Mouse (Mus musculus): ENCODE measurements at regions not wholly inside any gene's neighbourhood (a gene's known extent, or its start where the extent isn't known, plus 50 kb on each side); places are given as distances from the start of the nearest gene placed in this dataset.

- no peak for DNase-seq (ENCODE audit: low spot score)
- Histone ChIP-seq H3K27ac (ENCODE audit: low read depth, low read length) (no peak overlapping the region), H3K4me3 (ENCODE audit: low read depth, low read length) (no peak overlapping the region), H3K27me3 (ENCODE audit: control insufficient read depth, insufficient read depth, low read length) (no peaks in the 10 kb centered on the region), H3K9ac (ENCODE audit: low read length) (no peak overlapping the region), H3K9me3 (ENCODE audit: control insufficient read depth, low read length) (no peaks in the 10 kb centered on the region), H3K36me3 (ENCODE audit: control insufficient read depth, insufficient read depth, low read length) (no peaks in the 10 kb centered on the region), H3K4me2 (ENCODE audit: low read depth, low read length, severe bottlenecking) (no peak overlapping the region), H3K4me1 (replicated peaks; ENCODE audit: control insufficient read depth, insufficient read depth, low read length) (no peaks in the 10 kb centered on the region)
- ATAC-seq (replicated peaks; ENCODE audit: low FRiP score), result no peak
- 86% methylated on average over 3 of the region's 3 CpGs for WGBS
Measured at GRCm38 (mm10) chr14:108334879-108335278, 579.1 kb downstream of the Slitrk1 start.

DNA sequence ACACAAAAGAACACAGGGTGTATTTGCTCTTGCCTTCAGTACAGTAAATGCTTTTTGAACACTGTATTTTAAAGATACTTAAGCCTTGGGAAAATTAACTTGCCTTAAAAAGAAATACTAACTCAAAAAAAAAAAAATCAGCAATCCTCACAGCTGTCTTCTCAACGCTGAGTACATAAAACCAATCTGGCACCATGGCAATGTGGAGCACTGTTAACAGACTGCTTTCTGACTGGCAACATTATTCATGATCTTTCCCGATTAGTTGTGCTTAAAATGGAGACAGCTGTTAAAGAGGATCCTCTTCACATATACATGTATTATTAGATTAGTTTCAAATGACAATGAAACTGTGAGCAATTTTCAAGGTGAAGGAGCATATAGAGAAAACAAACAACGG is 587.5 kb downstream of the Slitrk1 start:
- 76% methylated on average over 3 of the region's 3 CpGs for WGBS
- ATAC-seq (replicated peaks; ENCODE audit: low FRiP score) (no peak), DNase-seq (ENCODE audit: low spot score) (no peak)
- no peak overlapping the region for H3K4me2 ChIP-seq (ENCODE audit: low read depth, low read length, severe bottlenecking)
- H3K9ac ChIP-seq (ENCODE audit: low read length), result no peak overlapping the region
- no peak overlapping the region for H3K27ac ChIP-seq (ENCODE audit: low read depth, low read length)
- H3K9me3 ChIP-seq (ENCODE audit: control insufficient read depth, low read length), result no peaks in the 10 kb centered on the region
- H3K4me1 ChIP-seq (replicated peaks; ENCODE audit: control insufficient read depth, insufficient read depth, low read length), result no peaks in the 10 kb centered on the region
- H3K36me3 ChIP-seq (ENCODE audit: control insufficient read depth, insufficient read depth, low read length), result no peaks in the 10 kb centered on the region
- no peak overlapping the region for H3K4me3 ChIP-seq (ENCODE audit: low read depth, low read length)
- no peaks in the 10 kb centered on the region for H3K27me3 ChIP-seq (ENCODE audit: control insufficient read depth, insufficient read depth, low read length)

GRCm38 (mm10) chr14:108323364-108324037 is 590.5 kb downstream of the Slitrk1 start:
- WGBS, result 100% methylated on average over 1 of the region's 1 CpGs
- no peak overlapping the region for H3K27ac ChIP-seq (ENCODE audit: low read depth, low read length)
- no peak overlapping the region for H3K4me2 ChIP-seq (ENCODE audit: low read depth, low read length, severe bottlenecking)
- H3K27me3 ChIP-seq (ENCODE audit: control insufficient read depth, insufficient read depth, low read length), result no peaks in the 10 kb centered on the region
- H3K4me3 ChIP-seq (ENCODE audit: low read depth, low read length), result no peak overlapping the region
- no peaks in the 10 kb centered on the region for H3K9me3 ChIP-seq (ENCODE audit: control insufficient read depth, low read length)
- H3K36me3 ChIP-seq (ENCODE audit: control insufficient read depth, insufficient read depth, low read length), result no peaks in the 10 kb centered on the region
- ATAC-seq (replicated peaks; ENCODE audit: low FRiP score) (no peak), DNase-seq (ENCODE audit: low spot score) (no peak)
- H3K4me1 ChIP-seq (replicated peaks; ENCODE audit: control insufficient read depth, insufficient read depth, low read length), result no peaks in the 10 kb centered on the region
- no peak overlapping the region for H3K9ac ChIP-seq (ENCODE audit: low read length)

DNA sequence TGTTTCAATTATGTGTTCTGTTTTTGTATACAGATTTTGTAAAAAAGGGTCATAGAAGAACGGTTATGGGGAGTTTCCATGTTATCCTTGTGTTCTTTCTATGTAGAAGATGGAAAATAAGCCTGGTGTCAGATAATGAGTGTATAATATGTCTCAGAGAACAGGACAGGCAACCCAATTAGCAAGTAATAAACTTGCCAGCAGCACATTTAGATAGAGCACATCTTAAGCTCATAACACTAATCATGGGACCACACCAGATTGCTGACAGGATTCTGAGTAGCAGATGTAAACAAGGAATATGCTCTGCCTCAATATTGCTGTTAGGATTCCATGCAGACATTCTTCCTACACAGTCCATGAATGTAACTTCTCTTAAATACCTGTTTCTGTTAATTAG is 606.3 kb downstream of the Slitrk1 start:
- DNase-seq (ENCODE audit: low spot score) (no peak), ATAC-seq (replicated peaks; ENCODE audit: low FRiP score) (no peak)
- H3K9ac ChIP-seq (ENCODE audit: low read length), result no peak overlapping the region
- H3K4me1 ChIP-seq (replicated peaks; ENCODE audit: control insufficient read depth, insufficient read depth, low read length), result no peaks in the 10 kb centered on the region
- no peak overlapping the region for H3K27ac ChIP-seq (ENCODE audit: low read depth, low read length)
- H3K4me2 ChIP-seq (ENCODE audit: low read depth, low read length, severe bottlenecking), result no peak overlapping the region
- H3K27me3 ChIP-seq (ENCODE audit: control insufficient read depth, insufficient read depth, low read length), result no peaks in the 10 kb centered on the region
- H3K4me3 ChIP-seq (ENCODE audit: low read depth, low read length), result no peak overlapping the region
- H3K36me3 ChIP-seq (ENCODE audit: control insufficient read depth, insufficient read depth, low read length), result no peaks in the 10 kb centered on the region
- 87% methylated on average over 1 of the region's 1 CpGs for WGBS
- no peaks in the 10 kb centered on the region for H3K9me3 ChIP-seq (ENCODE audit: control insufficient read depth, low read length)

- H3K27ac ChIP-seq (ENCODE audit: low read depth, low read length), result no peak overlapping the region
- H3K4me2 ChIP-seq (ENCODE audit: low read depth, low read length, severe bottlenecking), result no peak overlapping the region
- DNase-seq (ENCODE audit: low spot score) (no peak), ATAC-seq (replicated peaks; ENCODE audit: low FRiP score) (no peak)
- H3K4me3 ChIP-seq (ENCODE audit: low read depth, low read length), result no peak overlapping the region
- H3K36me3 ChIP-seq (ENCODE audit: control insufficient read depth, insufficient read depth, low read length), result no peaks in the 10 kb centered on the region
- no peaks in the 10 kb centered on the region for H3K9me3 ChIP-seq (ENCODE audit: control insufficient read depth, low read length)
- no peak overlapping the region for H3K9ac ChIP-seq (ENCODE audit: low read length)
- 95% methylated on average over 3 of the region's 3 CpGs for WGBS
- no peaks in the 10 kb centered on the region for H3K4me1 ChIP-seq (replicated peaks; ENCODE audit: control insufficient read depth, insufficient read depth, low read length)
- H3K27me3 ChIP-seq (ENCODE audit: control insufficient read depth, insufficient read depth, low read length), result no peaks in the 10 kb centered on the region
Measured at GRCm38 (mm10) chr14:108279630-108280029, 634.3 kb downstream of the Slitrk1 start.

- Histone ChIP-seq H3K4me2 (ENCODE audit: low read depth, low read length, severe bottlenecking) (no peak overlapping the region), H3K27ac (ENCODE audit: low read depth, low read length) (no peak overlapping the region), H3K4me1 (replicated peaks; ENCODE audit: control insufficient read depth, insufficient read depth, low read length) (no peaks in the 10 kb centered on the region), H3K4me3 (ENCODE audit: low read depth, low read length) (no peak overlapping the region), H3K9ac (ENCODE audit: low read length) (no peak overlapping the region), H3K9me3 (ENCODE audit: control insufficient read depth, low read length) (no peaks in the 10 kb centered on the region), H3K27me3 (ENCODE audit: control insufficient read depth, insufficient read depth, low read length) (no peaks in the 10 kb centered on the region), H3K36me3 (ENCODE audit: control insufficient read depth, insufficient read depth, low read length) (no peaks in the 10 kb centered on the region)
- WGBS, result 54% methylated on average over 1 of the region's 1 CpGs
- DNase-seq (ENCODE audit: low spot score) (no peak), ATAC-seq (replicated peaks; ENCODE audit: low FRiP score) (no peak)
Measured at GRCm38 (mm10) chr14:108261083-108261482, 652.9 kb downstream of the Slitrk1 start.

- Histone ChIP-seq H3K27ac (ENCODE audit: low read depth, low read length) (no peak overlapping the region), H3K4me1 (replicated peaks; ENCODE audit: control insufficient read depth, insufficient read depth, low read length) (no peaks in the 10 kb centered on the region), H3K9ac (ENCODE audit: low read length) (no peak overlapping the region), H3K36me3 (ENCODE audit: control insufficient read depth, insufficient read depth, low read length) (no peaks in the 10 kb centered on the region), H3K9me3 (ENCODE audit: control insufficient read depth, low read length) (no peaks in the 10 kb centered on the region), H3K4me2 (ENCODE audit: low read depth, low read length, severe bottlenecking) (no peak overlapping the region), H3K4me3 (ENCODE audit: low read depth, low read length) (no peak overlapping the region), H3K27me3 (ENCODE audit: control insufficient read depth, insufficient read depth, low read length) (no peaks in the 10 kb centered on the region)
- no peak for DNase-seq (ENCODE audit: low spot score)
- WGBS, result 80% methylated on average over 8 of the region's 8 CpGs
- ATAC-seq (replicated peaks; ENCODE audit: low FRiP score), result no peak
Measured at GRCm38 (mm10) chr14:108247365-108247764, 666.6 kb downstream of the Slitrk1 start.

- Histone ChIP-seq H3K36me3 (ENCODE audit: control insufficient read depth, insufficient read depth, low read length) (no peaks in the 10 kb centered on the region), H3K4me1 (replicated peaks; ENCODE audit: control insufficient read depth, insufficient read depth, low read length) (no peaks in the 10 kb centered on the region), H3K27ac (ENCODE audit: low read depth, low read length) (no peak overlapping the region), H3K4me2 (ENCODE audit: low read depth, low read length, severe bottlenecking) (no peak overlapping the region), H3K9me3 (ENCODE audit: control insufficient read depth, low read length) (no peaks in the 10 kb centered on the region), H3K9ac (ENCODE audit: low read length) (no peak overlapping the region), H3K4me3 (ENCODE audit: low read depth, low read length) (no peak overlapping the region), H3K27me3 (ENCODE audit: control insufficient read depth, insufficient read depth, low read length) (no peaks in the 10 kb centered on the region)
- DNase-seq (ENCODE audit: low spot score) (no peak), ATAC-seq (replicated peaks; ENCODE audit: low FRiP score) (no peak)
- 85% methylated on average over 2 of the region's 2 CpGs for WGBS
Measured at GRCm38 (mm10) chr14:108225483-108226124, 688.4 kb downstream of the Slitrk1 start.

- no peak overlapping the region for H3K4me2 ChIP-seq (ENCODE audit: low read depth, low read length, severe bottlenecking)
- DNase-seq (ENCODE audit: low spot score) (no peak), ATAC-seq (replicated peaks; ENCODE audit: low FRiP score) (no peak)
- no peaks in the 10 kb centered on the region for H3K27me3 ChIP-seq (ENCODE audit: control insufficient read depth, insufficient read depth, low read length)
- no peaks in the 10 kb centered on the region for H3K4me1 ChIP-seq (replicated peaks; ENCODE audit: control insufficient read depth, insufficient read depth, low read length)
- whole genome bisulfite sequencing, result 68% methylated on average over 2 of the region's 2 CpGs
- H3K4me3 ChIP-seq (ENCODE audit: low read depth, low read length), result no peak overlapping the region
- H3K9ac ChIP-seq (ENCODE audit: low read length), result no peak overlapping the region
- H3K36me3 ChIP-seq (ENCODE audit: control insufficient read depth, insufficient read depth, low read length), result no peaks in the 10 kb centered on the region
- H3K9me3 ChIP-seq (ENCODE audit: control insufficient read depth, low read length), result no peaks in the 10 kb centered on the region
- H3K27ac ChIP-seq (ENCODE audit: low read depth, low read length), result no peak overlapping the region
Measured at GRCm38 (mm10) chr14:108209246-108209645, 704.7 kb downstream of the Slitrk1 start.
